Mouse (Mus musculus) urinary bladder, adult 2 months (tissue): ENCODE data around the gene Aasdh. TPM values are rescaled to one million over a fixed set of nuclear protein-coding genes. Genes with fewer than 3 reads are reported as not detected.
"Not testable (repeated sequence)": the region's sequence is repeated elsewhere in the genome, so short reads cannot be mapped to it uniquely, and the experiment has no call there.

ENCODE experiments used
- DNase-seq: peaks from one replicate; pipeline ENCODE4 v3.0.0; 2022; ENCODE audit warnings: low spot score
- polyA plus RNA-seq: library from polyadenylated mRNA; depleted of rRNA; stranded (reverse); fragments of >200 nt; gene quantifications from 2 replicates; pipeline ENCODE4 v1.2.3, GENCODE M21; 2012

Aasdh gene
- polyA plus RNA-seq, 1 experiment: 35.2 TPM

DNA sequence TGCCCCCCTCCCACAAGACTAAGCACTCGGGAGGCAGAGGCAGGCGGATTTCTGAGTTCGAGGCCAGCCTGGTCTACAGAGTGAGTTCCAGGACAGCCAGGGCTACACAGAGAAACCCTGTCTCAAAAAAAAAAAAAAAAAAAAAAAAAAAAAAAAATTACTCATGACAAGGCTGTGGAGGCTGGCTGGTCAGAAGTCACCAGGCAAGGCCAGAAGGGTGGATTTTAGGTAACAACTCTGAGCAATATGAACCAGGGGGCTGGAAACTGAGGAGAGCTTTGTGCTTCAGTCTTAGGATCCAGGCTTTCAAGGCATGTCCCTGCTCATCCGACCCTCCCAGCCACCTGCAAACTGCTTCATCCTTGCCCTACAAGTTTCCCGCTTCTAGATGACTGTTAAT lies 7.2 kb upstream of the Aasdh start:
- not testable (repeated sequence) for DNase-seq

DNA sequence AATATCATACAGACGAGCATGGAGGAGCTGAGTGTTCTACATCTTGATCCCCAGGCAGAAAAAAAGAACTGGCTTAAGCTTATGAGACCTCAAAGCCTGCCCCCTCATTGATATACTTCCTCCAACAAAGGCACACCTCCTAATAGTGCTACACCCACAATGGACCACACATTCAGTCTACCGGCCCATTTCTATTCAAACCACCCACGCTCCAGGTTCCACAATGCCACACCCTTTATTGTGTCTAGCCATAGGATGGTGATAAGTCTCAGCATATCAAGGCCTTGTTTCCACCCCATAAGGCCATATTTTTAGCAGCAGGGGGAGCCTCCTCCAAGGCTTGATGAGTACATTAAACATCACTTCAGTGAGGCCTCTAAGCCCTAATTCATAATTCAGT lies 5.5 kb upstream of the Aasdh start:
- DNase-seq: no peak

DNA sequence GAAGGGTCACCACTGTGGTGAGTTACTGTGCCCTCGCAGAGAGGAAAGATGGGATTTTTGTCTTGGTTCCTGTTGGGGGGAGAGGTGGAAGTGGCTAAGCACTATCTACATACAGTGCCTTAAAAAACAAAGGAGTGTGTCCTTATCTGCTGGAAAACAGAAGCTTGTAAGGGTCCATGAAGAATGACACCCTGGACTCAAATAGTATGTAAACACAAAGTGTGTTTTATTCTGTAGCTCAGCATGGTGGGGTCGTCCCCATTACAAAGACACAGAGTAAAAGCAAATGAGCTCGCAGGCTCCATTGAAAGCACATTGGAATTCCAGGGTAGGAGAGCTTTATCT lies 813 bp upstream of the Aasdh start:
- DNase-seq: no peak

DNA sequence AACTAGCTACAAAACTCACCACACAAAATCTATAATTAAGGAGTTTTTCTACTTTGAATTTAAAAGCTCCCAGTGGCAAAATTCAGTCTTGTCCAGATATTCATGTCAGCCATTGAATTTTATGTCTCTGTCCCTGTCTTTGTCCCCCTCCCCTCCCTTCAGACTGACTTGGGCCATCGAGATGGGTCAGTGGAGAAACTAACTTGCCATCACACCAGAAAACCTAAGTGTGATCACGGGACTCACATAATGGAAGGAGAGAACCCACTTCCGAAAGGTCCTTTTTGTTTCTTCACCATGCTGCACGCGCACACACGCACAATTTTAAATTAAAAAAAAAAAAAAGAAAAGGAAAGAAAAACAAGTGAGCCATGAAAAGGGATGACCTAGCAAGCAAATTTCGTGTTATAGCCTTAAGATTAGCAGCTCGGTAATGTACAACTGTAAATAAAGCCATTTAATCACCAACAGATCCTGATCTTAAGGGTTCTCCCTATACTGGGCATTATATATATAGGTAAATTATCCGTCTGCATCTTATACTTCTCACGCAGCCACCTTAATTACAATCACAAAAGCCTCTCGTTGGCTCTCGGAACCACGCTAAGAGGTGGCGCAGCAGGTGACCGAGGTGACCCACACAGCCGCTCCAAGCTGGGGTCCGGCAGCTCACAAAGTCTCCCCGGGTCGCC lies 455 bp downstream of the Aasdh start:
- DNase-seq: no peak

DNA sequence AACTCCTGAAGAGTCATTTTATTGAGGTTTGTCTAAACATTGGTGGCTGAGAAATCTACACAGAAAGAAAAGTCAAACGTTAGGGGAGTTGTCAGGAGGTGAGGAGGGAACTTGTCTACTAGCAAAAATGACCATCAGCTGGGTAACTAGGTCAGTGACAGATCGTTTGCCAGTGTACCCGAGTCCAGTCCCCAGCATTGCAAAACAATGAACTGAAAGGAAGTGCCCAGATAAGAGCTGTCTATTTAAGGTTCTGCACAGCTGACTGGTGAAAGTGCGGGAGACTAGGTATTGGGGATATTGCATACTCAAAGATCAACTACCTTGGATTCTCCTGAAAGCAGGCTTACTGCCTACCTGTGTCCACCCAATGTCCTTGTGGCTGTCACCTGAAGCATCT lies 3.2 kb downstream of the Aasdh start:
- DNase-seq: no peak

DNA sequence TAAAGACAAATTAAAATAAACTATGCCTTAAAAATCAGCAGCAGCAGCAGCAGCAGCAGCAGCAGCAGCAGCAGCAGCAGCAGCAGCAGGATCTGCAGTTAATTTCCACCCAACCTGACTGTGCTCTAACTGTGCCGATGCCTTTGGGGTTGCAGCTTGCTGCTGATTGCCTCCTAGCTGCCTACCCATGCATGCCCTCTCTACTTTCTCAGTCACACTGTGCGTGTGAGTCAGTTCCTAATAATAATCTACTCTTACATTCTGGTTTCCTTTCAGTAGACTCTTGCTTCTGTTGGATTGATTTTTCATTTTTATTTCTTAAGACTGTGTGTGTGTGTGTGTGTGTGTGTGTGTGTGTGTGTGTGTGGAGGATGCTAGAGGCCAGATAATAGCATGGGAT lies 12.2 kb downstream of the Aasdh start:
- no peak for DNase-seq

DNA sequence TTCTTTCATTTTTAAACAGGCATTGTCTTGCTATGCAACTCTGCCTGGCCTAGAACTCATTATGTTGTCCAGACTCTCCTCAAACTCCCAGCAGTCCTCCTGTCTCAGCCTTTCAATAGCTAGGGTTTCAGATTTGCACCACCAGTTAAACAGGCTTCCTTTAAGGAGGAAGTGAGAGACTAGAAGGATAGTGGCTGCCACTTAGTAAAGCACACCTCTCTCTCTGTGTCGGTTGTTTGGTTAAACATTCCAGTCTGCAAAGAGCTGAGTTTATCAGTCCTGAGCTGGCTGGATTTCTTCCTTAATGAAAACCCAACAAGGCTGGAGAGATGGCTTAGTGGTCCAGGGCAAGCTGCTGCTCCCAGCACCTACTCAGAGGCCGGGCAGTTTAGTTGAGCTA lies 12.7 kb downstream of the Aasdh start:
- no peak for DNase-seq

DNA sequence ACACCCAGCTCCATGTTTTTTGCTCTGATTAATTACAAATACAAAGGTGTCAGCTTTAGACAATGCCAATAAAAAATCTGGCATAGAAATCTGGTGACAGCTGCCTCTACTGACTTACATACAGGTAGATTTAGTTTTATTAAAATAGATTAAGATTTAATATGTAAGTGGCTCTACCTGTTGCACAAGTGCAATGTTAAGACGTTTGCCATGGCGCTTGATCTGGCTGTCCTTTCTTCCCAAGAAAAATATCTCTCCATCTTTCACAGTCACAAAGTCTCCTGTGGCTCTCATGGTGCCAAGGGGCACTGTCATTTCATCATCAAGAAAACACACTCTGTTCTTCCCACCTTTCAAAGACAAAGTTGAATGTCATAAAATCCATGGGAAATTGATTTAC lies 18.3 kb downstream of the Aasdh start:
- no peak for DNase-seq

DNA sequence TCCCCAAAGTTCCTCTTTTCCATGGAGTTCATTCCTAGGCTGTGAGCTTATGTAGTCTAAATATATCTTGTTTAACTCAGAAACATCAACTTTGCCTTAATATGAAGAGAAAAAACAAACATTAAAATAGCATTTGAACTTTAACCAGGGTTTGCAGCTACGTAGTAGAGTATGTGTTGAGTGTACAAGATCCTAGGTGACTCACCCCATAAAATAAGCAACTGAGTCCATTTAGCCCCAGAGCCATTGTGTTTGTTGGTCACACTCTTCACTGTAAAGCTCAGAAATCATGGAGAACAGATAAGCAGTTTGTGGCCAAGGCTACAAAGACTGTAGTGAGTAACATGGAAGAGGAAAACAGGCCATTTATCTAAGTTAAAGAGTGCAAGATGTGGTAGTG lies 21.2 kb downstream of the Aasdh start:
- DNase-seq: no peak

DNA sequence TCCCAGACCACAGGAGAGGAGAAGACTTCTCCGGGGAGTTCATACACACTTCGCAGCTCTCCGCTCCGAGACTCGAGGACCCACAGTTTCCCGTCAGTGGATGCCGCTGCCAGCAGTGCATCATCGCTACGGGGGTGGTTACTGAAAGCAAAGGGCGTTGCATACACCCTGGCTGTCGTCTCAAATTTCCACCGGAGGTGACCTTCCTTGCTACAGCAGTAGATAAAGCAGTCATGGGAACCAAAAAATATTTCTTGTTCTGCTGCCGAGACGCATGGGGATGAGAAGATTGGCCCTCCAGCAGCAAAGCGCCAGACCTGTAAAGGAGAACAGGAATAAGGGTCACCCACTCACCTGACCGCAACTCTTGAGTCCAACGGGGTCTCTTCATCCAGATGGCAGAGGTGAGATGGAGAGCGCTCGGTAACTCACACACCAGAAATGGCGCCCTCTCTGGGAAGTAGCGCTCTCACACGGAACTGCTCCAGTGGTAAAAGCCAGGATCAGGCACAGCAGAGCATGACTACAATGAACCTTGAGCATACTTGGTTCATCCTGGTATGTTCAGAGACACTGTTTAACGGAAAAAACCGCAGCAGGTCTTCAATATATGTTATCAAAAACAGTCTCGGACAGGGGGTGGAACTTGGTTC lies 29.1 kb downstream of the Aasdh start:
- no peak for DNase-seq

DNA sequence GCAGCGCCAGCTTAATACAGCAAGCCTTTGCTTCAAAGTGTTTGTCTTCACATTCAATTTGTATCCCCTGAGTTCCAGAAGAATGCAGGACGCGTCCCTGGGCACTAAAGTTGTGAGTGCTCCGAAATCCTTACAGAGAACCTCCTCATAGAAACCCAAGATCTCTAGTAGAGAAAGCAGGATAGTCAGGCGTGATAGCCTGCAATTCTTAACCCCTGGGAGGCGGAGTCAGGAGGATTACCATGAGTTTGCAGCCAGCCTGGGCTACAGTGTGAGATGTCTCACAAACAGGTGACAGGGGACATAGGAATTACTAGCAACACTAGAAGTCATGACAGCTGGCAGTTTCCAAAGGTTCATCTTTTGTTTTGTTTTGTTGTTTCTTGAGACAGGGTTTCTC lies 35.8 kb downstream of the Aasdh start:
- DNase-seq: no peak

DNA sequence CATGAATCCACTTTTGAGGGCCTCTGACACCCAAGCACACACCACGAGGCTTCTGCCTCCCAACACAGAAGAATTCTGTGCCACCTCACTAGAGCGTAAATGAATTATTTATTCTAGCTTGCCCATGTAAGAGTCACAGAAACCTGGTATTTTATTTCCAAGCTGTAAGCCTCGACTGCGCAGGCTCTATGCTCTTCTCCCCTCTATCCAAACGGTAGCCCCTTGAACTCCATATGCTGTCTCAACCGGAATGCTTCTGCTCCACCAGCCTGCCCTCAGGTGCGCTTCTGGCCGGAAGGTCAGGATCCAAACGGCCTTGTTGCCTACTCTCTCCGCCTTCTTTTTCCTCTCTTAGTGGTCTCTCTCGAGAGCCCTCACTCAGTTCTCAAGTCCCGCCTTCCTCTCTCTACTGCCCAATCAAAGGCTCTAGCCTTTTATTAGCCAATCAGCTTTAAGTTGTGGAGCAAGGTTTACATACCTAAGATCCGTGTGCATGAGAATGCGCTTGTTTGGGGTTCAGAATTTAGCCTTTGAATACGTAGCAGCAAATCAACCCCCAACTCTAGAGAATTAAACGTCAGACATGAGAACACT lies 36.5 kb downstream of the Aasdh start:
- no peak for DNase-seq

DNA sequence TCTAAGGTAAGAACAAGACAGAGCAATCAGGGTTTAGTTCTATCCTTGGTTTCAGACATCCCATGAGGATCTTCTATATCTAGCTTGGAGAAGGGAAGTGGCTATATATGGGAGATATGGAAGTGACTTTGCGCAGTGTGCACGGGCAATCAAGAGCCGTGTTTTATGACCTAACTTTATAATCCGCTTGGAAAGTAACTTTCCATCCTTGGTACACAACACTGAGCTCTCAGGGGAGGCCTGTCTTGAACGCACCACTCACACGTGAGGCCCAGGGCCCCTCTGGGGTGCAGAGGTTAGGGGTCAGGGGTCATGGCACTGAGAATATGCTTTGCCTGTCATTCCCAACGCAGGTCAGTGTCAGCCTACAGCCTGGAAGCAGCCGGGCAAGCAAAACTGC lies 38.5 kb downstream of the Aasdh start:
- DNase-seq: no peak

DNA sequence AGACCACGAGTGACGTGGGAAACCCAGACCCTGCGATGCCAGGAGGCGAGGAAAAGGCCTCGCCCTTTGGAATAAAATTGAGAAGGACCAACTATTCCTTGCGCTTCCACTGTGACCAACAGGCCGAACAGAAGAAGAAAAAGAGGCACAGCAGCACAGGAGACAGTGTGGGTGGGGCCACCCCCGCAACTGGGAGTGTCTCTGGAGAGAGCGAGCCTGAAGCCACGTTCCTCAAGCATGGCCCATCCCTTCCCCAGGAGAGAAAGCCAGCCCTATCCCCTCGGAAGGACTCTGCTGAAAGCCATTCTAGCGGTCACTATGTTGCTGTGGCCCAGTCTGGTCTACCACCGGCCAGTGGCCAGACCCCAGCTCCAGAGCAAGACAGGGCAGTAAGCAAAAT lies 46.9 kb downstream of the Aasdh start:
- DNase-seq: no peak

DNA sequence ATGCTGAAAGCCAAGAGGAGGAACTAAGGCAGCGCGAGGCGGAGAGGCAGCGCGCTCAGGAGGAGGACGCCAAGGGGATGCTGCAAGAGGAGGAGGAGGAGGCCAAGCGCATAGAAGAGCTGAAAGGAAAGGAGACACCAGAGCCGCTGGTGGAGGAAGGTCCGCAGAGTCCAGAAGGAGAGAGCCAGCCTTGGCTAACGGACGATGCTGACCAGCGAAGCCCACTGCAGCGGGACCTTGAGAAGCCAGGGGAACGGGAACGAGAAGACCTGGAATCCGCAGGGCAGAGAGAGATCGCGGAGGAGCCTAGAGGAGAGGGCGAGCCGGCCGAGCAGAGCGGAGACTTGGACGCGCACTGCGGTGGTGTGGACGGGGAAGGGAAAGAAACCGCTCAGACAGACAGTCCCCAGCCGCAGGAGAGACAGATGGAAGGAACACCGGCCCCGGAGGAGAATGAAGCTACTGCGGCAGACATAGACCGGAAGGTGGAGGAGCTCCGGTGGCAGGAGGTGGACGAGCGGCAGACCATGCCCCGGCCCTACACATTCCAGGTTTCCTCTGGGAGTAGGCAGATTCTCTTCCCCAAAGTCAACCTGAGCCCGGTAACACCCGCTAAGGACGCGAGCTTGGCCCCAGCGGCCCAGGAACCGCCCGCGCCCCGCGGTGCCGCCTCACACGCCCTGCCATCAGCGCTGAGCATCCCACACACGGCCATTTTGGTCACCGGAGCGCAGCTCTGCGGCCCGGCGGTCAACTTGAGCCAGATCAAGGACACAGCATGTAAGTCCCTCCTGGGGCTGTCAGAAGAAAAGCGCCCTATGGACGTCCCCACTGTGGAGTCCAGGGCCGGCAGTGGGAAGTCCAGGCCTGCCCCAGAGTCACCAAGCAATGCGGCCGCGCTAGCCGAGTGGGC lies 48.0 kb downstream of the Aasdh start:
- no peak for DNase-seq

DNA sequence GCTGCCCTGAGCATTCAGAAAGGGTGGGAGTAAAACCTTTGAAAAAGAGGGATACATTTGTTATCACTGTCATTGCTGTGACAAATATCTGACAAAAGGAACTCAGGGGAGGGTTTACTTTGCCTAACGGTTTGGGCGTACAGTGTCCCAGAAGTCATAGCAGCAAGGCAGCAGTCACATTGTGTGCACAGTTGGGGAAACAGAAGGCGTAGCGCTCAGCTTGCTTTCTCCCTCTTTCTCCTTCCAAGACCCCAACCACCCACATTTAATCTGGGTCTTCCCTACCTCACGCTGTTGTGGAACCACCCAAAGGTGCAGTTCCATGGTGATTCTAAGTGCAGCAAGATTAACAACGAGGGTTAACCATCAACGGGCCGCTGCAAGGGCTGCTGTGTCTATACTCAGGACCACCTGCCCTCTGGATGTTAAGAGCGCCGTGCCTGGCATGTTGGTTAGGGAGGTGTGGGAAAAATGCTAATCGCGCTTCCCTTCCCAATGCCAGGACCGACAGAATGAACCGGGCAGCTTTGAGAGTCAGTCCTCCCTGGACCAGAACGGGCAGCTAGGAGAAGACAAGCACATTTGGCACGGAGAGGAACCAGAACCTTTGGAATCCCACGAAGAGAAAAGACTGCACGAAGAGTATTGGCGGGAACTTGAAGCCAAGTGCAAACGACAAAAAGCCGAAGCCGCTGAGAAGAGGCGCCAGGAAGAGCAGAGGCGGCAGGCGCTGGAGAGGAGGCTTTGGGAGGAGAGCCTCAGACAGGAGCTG lies 49.3 kb downstream of the Aasdh start:
- no peak for DNase-seq

DNA sequence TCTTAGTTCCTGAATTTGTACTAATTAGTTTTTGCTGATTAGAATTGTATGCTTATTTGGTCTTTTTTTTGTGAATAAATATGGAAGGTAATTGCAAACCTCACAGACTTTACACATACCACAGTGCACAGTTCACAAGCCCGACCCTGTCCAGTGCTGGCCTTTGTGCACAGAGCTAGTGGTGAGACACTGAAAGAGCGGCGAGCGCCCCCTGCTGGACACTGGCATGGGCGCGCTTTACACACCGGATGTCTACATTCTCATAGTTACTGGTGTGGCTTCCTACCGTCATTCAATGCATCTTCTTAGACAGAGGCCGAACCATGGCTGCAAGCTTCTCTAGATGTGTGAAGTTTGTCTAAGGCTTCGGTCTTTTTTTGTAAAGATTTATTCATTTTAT lies 51.8 kb downstream of the Aasdh start:
- peak; percentile 61 for DNase-seq

DNA sequence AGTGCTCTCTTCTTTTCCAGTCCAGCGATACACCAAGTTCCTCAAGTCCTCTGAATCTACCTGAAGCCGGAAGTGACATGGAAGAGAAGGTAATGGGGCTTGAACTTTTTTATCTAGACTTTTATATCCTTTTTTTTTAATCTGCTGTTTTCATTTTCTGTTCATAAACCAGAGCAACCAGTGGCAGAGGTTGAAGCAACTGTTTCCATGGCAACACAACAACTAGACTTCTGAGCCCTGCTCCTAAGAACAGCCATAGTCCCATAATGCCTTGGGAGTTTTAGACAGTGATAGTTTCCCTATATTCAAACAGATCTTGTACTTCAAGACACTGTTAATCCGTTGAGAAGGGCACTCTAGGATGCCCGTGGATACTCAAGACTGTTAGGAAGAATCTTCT lies 54.0 kb downstream of the Aasdh start:
- DNase-seq: no peak

DNA sequence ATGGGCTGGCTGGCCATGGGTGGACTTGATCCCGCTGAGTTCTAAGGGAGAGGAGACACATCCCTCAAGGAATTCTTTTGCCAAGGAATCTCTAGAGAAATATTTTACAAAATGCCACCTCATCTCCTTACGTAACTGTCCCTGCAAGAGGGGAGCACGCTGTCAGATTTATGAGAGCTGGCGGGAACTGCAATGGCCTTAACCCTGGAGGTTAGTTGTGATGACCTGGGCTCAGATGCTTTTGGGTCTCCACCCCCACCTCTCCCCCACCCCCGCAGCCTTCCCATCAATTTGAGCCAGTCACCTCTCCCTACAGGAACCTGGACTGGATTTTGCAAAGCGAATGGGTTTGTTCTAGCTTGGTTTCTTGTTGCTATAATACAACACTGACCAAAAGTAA lies 58.2 kb downstream of the Aasdh start:
- no peak for DNase-seq

DNA sequence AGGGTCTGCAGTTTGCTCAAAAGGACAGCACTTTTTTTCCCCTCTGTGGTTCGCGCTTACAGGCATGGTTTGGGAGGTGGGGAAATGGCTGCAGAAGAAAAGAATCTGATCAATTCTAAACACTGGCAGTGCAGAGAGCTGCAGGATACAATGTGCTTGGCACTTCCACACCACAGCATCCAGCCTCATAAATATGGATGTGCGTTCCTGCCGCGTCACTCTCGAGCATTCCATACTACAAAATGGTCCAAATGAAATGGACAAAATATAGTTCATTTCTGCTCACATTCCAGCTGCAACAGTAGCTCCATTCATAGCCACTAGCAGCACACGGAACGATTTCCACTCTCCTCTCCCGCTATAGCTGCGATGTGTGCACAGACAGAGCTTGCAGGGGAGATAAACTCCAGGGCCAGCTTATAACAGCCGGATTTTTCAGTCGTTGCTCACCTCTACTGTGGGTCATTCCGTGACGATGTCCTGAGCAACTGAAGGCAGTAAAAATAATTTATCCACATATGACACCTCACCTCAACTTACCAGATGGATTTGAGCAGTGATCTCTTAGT lies 60.6 kb downstream of the Aasdh start:
- DNase-seq: no peak

DNA sequence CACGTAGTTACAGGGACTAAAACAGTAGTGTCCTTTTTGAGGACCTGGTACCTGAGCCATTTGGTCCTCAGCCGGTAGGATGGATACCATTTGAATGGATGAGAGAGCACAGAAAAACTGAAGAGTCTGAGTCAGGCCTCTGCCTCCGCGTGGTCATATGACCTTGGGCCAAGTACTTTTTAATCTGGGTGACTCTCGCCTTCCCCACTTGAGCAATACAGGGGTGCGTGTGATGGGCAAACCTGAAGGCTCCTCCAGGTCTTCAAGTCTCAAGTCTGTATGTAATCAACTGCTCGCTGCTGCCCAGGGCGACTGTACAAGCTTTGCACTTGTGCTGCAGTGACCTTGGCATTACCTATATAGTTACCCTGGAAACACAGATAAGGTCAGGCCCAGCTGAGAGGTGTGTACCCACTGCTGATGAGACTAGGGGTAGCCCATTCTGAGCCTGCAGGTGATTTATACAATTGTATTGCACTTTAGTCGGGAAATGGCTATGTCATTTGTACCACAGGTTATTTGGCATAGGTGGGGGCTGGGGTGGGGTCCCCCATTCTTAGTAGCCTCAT lies 61.4 kb downstream of the Aasdh start:
- no peak for DNase-seq
